Mouse (Mus musculus): ENCODE data around the gene Smoc2. TPM values are rescaled to one million over a fixed set of nuclear protein-coding genes. Genes with fewer than 3 reads are reported as not detected.

Smoc2 gene
- 14.2 and 18.9 TPM in 2 replicates for polyA plus RNA-seq (2012; rRNA removed)

- no peak for DNase-seq (ENCODE audit: extremely low spot score in 1 of 2, low spot score in 1 of 2)
Observed at GRCm38 (mm10) chr17:14279177-14279965, at the start of gene Smoc2. Gene Smoc2, plus strand, starts transcription at chr17:14279506.

- DNase-seq (ENCODE audit: extremely low spot score in 1 of 2, low spot score in 1 of 2) = no peak
Observed at GRCm38 (mm10) chr17:14230698-14231430, 48.4 kb upstream of the Smoc2 start.

- DNase-seq (ENCODE audit: extremely low spot score in 1 of 2, low spot score in 1 of 2) = peak; percentile 56 to 94
Observed at GRCm38 (mm10) chr17:14232629-14233028, 46.7 kb upstream of the Smoc2 start.

DNA sequence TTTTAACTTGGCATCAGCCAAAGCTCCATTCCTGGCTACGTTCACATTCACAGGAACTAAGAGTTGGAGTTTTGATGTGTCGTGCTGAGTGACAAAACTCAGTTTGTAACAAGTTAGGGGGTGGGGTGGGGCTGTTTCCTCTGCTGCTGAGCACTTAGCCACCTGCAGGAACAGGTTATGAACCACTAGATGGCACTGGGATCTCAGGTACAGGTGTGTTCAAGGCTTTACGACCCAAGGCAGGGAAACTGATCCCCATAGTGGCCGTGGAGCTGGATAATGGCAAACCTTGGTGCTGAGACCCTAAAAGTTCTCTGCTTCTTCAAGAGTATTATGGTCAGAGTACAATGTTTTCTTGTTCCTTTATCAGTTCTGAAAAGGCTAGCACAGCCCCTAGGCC lies 45.6 kb upstream of the Smoc2 start:
- no peak for DNase-seq (ENCODE audit: extremely low spot score in 1 of 2, low spot score in 1 of 2)

GRCm38 (mm10) chr17:14234774-14235389 lies 44.4 kb upstream of the Smoc2 start:
- no peak for DNase-seq (ENCODE audit: extremely low spot score in 1 of 2, low spot score in 1 of 2)

DNA sequence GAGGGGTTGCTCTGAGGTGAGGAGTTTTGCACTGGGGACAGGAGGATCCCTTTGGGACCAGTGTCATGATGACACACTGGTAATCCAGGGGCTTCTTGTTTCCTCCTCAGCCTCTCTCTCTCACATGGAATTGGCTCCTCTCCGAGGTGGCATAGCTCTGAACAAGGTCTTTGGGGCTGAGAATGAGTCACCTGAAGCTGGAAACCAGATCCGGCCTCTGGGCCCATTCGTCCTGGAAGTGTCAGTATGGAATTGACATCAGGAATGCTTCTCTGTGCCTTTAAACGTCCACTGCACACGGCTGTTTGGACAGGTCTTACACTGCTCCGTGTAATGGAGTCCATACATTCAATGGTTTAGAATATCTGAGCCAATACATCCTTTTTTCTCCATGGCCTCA lies 42.2 kb upstream of the Smoc2 start:
- DNase-seq (ENCODE audit: extremely low spot score in 1 of 2, low spot score in 1 of 2) = no peak

DNA sequence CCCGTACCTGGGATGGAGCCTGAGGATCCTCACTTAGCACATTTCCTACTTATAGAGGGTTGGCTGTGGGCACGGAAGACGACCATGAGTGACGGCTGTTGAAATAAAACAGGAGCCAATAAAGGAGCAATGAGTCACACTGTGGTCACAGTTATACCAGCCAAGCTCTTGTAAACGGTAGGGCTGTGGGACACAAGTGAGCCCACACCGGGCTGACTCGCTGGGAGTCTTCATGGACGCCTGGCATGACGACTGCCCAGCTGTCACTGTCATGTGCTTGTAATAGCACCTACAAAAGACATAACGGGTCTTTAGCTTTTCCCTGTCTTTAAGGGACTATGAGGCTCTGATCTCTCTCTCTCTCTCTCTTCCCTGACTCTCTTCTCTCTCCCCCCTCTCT lies 39.3 kb upstream of the Smoc2 start:
- no peak for DNase-seq (ENCODE audit: extremely low spot score in 1 of 2, low spot score in 1 of 2)

DNA sequence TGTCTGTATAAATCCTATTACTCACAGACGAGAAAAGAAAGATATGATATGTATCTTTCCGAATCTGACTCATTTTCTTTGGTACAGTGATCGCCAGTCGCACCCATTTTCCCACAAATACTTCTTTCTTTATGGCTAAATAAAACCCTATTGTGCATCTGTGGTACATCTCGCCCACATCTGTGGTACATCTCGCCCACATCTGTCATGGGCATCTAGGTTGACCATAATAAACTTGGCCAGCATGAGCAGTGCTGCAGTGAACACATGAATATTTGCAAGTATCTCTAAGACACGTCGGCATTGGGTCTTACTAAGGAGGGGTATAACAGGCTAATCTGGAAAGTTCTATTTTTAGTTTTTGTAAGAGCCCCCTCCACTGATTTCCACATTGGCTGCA lies 36.7 kb upstream of the Smoc2 start:
- DNase-seq (ENCODE audit: extremely low spot score in 1 of 2, low spot score in 1 of 2) = no peak

GRCm38 (mm10) chr17:14244195-14244965 lies 34.9 kb upstream of the Smoc2 start:
- DNase-seq (ENCODE audit: extremely low spot score in 1 of 2, low spot score in 1 of 2) = no peak

DNA sequence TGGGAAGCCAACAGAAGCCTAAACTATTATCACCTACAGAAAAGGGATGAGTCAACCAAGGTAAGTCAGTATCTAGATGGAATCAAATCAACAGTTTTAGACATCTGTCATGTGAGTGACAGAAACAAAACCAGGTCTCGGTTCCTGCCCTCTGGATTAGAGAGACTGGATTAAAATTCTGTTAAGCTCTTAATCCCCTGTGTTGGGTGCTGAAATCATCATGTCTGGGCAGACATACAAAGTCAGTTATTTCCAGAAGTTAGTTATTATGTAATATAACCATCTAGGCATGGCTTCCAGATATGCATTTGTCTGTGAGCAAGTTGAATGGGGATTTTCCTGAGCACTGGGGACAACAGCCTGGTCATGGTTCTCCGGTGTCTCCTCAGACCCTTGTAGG lies 33.0 kb upstream of the Smoc2 start:
- no peak for DNase-seq (ENCODE audit: extremely low spot score in 1 of 2, low spot score in 1 of 2)

DNA sequence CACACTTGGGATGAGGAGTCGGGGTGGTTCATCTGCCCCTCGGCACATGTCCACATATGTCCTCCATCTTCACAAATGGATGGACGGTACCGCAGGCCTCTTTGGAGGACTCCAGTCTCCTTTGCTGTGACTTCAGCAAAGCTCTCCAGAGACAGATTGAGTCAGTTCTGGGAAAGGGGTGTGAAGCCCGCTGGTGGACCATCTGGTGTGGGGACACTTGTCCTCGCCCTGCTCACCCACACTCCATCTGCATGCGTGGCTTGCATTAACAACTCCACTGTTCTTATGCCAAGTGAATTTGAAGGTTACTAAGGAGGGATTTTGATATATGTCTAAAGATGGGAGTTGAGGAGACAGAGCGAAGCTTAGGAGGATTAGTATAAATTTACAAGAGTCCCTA lies 31.4 kb upstream of the Smoc2 start:
- peak; percentile 77 to 87 for DNase-seq (ENCODE audit: extremely low spot score in 1 of 2, low spot score in 1 of 2)

GRCm38 (mm10) chr17:14249595-14249994 lies 29.7 kb upstream of the Smoc2 start:
- DNase-seq (ENCODE audit: extremely low spot score in 1 of 2, low spot score in 1 of 2) = no peak

DNA sequence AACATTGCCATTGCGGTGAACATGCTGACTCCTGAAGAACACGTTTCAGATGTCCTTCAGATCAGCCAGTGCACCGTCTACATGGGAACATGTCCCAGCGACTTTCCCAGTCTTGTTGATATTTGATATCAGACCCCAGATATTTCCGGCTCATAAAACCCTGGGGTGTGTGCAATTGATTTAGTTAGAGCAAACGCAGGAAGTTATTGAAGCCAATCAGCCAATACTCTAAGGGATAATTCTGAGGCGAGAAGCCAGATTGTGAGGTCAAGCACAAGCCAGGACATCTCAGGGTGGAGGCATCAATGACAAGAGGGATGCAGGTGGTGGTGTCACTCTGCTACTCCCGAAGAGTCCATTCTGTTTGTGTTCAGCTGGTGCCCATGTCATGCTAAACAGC lies 28.9 kb upstream of the Smoc2 start:
- DNase-seq (ENCODE audit: extremely low spot score in 1 of 2, low spot score in 1 of 2) = no peak

DNA sequence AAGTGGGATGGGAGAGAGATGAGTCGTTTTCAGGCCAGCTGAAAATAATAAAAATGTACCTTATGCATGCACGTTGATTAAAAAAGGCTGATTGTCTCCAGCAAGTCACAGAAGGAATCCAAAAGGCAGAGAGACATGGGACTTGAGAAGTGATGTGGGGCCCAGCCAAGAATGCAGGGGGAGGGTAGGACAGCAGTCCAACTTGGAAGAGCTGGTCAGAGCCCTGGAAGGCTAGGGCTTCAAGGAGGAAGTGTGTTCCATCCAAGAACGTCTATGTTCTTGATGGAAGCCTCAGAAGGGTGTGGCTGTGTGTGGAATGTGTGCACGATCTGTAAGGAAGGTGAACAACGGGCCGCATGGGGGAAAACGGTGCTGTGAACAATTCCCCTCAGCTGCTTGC lies 26.9 kb upstream of the Smoc2 start:
- no peak for DNase-seq (ENCODE audit: extremely low spot score in 1 of 2, low spot score in 1 of 2)

GRCm38 (mm10) chr17:14254616-14255015 lies 24.7 kb upstream of the Smoc2 start:
- DNase-seq (ENCODE audit: extremely low spot score in 1 of 2, low spot score in 1 of 2) = no peak

- DNase-seq (ENCODE audit: extremely low spot score in 1 of 2, low spot score in 1 of 2) = no peak
Observed at GRCm38 (mm10) chr17:14257799-14258520, 21.3 kb upstream of the Smoc2 start.

DNA sequence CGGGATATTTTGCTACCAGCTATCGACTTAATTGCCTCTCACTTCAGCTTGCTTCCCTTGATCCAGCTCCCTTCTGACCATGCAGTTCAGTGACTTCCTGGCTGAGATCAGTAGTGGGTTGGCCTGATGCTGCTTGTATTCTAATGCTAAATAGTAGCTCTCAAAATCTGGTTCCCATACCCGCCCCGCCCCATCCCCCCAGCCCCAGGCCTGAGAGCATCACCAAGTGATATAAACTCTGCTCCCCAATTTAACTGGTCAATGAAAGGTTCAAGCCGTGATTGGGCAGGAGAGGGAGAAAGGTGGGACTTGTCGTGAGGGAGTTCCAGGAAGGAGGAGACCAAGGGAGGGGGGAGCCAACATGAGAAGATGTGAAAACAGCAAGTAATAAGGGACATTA lies 20.4 kb upstream of the Smoc2 start:
- DNase-seq (ENCODE audit: extremely low spot score in 1 of 2, low spot score in 1 of 2) = no peak

DNA sequence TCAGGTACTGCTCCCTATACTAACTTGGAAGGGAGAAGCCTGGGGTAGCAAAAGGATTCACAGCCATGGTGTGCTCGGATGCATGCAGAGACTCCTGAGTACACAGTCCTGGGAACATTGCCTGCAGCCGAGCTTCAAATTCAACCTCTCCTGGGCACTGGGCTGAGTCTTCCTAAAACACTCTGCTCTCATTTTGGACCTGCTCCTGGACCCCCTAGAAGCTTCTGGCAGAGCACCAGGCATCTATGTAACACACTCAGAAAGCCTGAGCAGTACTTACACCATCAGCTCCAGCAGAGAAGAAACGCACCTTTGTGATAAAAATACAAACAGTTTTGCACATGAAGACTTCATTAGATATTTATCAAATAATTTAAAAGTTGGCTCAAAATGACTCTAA lies 18.3 kb upstream of the Smoc2 start:
- no peak for DNase-seq (ENCODE audit: extremely low spot score in 1 of 2, low spot score in 1 of 2)

GRCm38 (mm10) chr17:14262217-14262616 lies 17.1 kb upstream of the Smoc2 start:
- DNase-seq (ENCODE audit: extremely low spot score in 1 of 2, low spot score in 1 of 2) = no peak

- no peak for DNase-seq (ENCODE audit: extremely low spot score in 1 of 2, low spot score in 1 of 2)
Observed at GRCm38 (mm10) chr17:14268001-14268400, 11.3 kb upstream of the Smoc2 start.
